Mouse (Mus musculus) G1E (cell line): ENCODE results near the gene Faf1. TPM values are rescaled to one million over a fixed set of nuclear protein-coding genes. Genes with fewer than 3 reads are reported as not detected.

Experiments
- ATAC-seq: 2 replicates; pipeline ENCODE4 v1.8.0; 2016; ENCODE audit warnings: mild to moderate bottlenecking; ENCODE audit not compliant: insufficient number of reproducible peaks, poor library complexity, low FRiP score, severe bottlenecking; ENCODE audit errors: extremely low read depth
- DNase-seq: peaks from one replicate; pipeline ENCODE4 v3.0.0; 2012; ENCODE audit warnings: low spot score
- H3K27me3 ChIP-seq: 2 replicates; pipeline ENCODE4 v1.6.1; 2012; ENCODE audit warnings: mild to moderate bottlenecking, low read length, inconsistent platforms; ENCODE audit not compliant: insufficient read depth
- H3K36me3 ChIP-seq: replicated peaks from 2 replicates; pipeline ENCODE3; 2012; ENCODE audit warnings: mild to moderate bottlenecking, inconsistent platforms
- H3K4me1 ChIP-seq: 2 replicates; pipeline ENCODE4 v1.6.1; 2012; ENCODE audit warnings: low read depth, low read length, inconsistent platforms, mixed read lengths; ENCODE audit not compliant: insufficient read depth
- H3K4me3 ChIP-seq: 2 replicates; pipeline ENCODE4 v1.5.1; 2012; ENCODE audit warnings: low read depth, mild to moderate bottlenecking, inconsistent platforms, low read length, moderate library complexity, mixed read lengths
- H3K9me3 ChIP-seq: replicated peaks from 2 replicates; pipeline ENCODE4 v1.6.1; 2012; ENCODE audit warnings: inconsistent platforms
- CTCF ChIP-seq: IDR thresholded peaks from 2 replicates; pipeline ENCODE4 v1.5.1; 2012; ENCODE audit warnings: low read depth, low read length, inconsistent platforms, mixed read lengths
- GATA1 ChIP-seq: IDR thresholded peaks from 2 replicates; pipeline ENCODE4 v1.6.1; 2012; ENCODE audit warnings: borderline replicate concordance, low read length, inconsistent platforms, mixed read lengths
- GATA2 ChIP-seq: IDR thresholded peaks from 2 replicates; pipeline ENCODE4 v1.6.1; 2012; ENCODE audit warnings: low read depth, low read length, inconsistent platforms, borderline replicate concordance
- POLR2AphosphoS5 ChIP-seq: IDR thresholded peaks from 2 replicates; pipeline ENCODE4 v1.6.1; 2012; ENCODE audit warnings: low read depth, low read length, inconsistent platforms; ENCODE audit not compliant: insufficient replicate concordance
- TAL1 ChIP-seq: conservative IDR thresholded peaks from 2 replicates; pipeline ENCODE4 v1.6.1; 2012; ENCODE audit warnings: low read depth, low read length, inconsistent platforms, mixed read lengths
- polyA plus RNA-seq: library from polyadenylated mRNA; stranded (reverse); fragments of >175 nt; gene quantifications from 2 replicates; pipeline ENCODE4 v1.2.3, GENCODE M21; 2012
- total RNA-seq, 2 experiments: library from RNA; stranded (forward) in 1 of 2; stranded (reverse) in 1 of 2; fragments of 200-1000 nt in 1 of 2; fragments of >200 nt in 1 of 2; fragmentation: Nextera tagmentation in 1 of 2; gene quantifications; 2 replicates each; pipeline ENCODE4 v1.2.3; 2014 to 2017

Gene Faf1
- total and polyA plus RNA-seq, 3 experiments, result 7.1 to 71.9 (median 65.0) TPM

DNA sequence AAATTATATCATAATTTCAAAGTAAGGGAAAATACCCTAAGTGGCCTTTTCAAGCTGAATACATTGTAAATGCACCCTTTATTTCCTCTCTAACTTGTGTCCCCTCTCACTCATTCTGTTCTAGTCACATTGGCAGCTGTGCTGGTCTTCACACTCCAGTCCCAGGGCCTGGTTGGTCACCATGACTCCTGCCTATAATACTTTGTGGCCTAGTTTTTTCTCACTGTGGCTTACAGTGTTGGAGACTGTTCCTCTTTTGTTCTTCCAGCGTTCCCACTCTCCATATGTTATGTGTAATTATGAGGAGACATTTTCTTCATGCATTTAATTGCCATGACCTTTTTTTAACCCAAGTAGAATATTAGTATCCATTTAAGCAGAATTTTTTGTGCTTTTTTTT lies 254.5 kb downstream of the Faf1 start:
- ATAC-seq (no peak), DNase-seq (no peak)
- H3K36me3 ChIP-seq, result peaks cover 26% of the 10 kb centered on the region
- no peaks in the 10 kb centered on the region for H3K4me1 ChIP-seq
- TF ChIP-seq GATA2 (no peak), TAL1 (no peak), POLR2AphosphoS5 (no peak), GATA1 (no peak), CTCF (no peak)
- no peaks in the 10 kb centered on the region for H3K27me3 ChIP-seq
- no peaks in the 10 kb centered on the region for H3K9me3 ChIP-seq
- no peak overlapping the region for H3K4me3 ChIP-seq

DNA sequence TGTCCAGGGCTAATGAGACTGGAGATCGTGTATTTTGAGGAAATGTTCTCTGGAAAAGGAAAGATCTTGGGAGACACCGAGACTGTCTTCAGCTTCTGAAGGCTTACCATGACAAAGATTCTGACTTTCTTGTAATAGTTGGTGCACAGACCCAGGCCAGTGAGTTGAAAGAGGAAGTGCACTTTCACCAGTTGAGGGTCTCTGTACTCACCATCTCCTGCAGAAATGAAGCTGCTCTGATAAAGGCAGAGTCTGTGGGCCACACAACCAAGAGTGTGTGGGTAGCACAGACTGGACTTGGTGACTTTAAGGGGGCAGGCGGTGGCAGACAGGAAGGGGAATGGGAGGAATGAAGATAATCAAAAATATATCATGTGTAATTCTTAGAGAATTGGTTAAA lies 260.2 kb downstream of the Faf1 start:
- DNase-seq (no peak), ATAC-seq (no peak)
- TF ChIP-seq TAL1 (no peak), GATA1 (no peak)
- H3K9me3 ChIP-seq, result no peaks in the 10 kb centered on the region
- no peaks in the 10 kb centered on the region; the same call in 1 of the 2 replicates for H3K4me1 ChIP-seq
- no peaks in the 10 kb centered on the region for H3K27me3 ChIP-seq
- no peak overlapping the region for H3K4me3 ChIP-seq
- H3K36me3 ChIP-seq, result peaks cover 45% of the 10 kb centered on the region

DNA sequence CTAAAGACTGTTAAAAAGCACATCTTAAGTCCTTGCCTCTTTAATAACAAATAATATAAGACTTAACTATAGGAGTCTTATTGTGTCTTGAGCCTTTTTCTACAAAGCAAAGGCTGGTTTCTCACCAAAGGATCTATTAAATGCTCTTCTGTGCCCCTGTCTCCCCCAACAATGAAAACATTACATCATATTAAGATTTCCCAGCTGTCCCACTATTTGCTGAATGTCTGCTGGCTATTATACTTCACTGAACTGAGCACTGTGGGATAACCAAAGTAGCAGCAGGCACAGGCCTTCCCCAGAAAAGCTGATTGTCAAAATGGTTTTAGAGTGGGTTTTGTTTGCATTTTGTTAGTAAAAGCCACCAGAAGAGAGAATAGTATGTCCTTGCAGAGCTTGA lies 262.9 kb downstream of the Faf1 start:
- no peak for ATAC-seq
- TF ChIP-seq GATA2 (no peak), CTCF (no peak), GATA1 (no peak), TAL1 (no peak), POLR2AphosphoS5 (no peak)

DNA sequence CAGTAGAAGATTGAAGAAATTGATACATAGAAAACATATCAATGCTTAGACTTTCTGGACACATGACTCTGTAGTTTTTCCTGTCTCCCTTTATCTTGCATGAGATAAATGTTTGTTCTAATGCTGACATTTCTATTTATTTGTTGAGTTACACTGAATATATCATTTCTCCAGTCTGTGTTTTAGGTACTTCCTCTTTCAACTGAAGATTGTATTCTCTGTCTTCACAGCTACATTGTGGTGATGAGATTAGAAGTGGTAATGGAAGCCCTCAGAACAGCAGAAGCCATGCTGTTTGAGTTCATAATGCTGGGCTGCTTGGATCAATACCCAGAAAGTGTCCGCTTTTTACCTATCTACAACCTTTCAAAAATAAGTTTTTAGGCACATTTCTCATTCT lies 269.2 kb downstream of the Faf1 start:
- H3K9me3 ChIP-seq, result no peaks in the 10 kb centered on the region
- ATAC-seq, result no peak
- DNase-seq, result no peak
- H3K36me3 ChIP-seq, result peaks cover 41% of the 10 kb centered on the region
- TF ChIP-seq GATA1 (no peak), CTCF (no peak), POLR2AphosphoS5 (no peak), GATA2 (no peak), TAL1 (no peak)
- H3K27me3 ChIP-seq, result no peaks in the 10 kb centered on the region
- H3K4me1 ChIP-seq, result peaks cover 4% of the 10 kb centered on the region
- no peak overlapping the region for H3K4me3 ChIP-seq

More for the DNA sequence above, 262.9 kb downstream of the Faf1 start:
- H3K4me1 ChIP-seq, result no peaks in the 10 kb centered on the region; the same call in 1 of the 2 replicates
- peaks cover 46% of the 10 kb centered on the region for H3K36me3 ChIP-seq
- no peak for DNase-seq
- no peak overlapping the region for H3K4me3 ChIP-seq
- no peaks in the 10 kb centered on the region for H3K9me3 ChIP-seq
- no peaks in the 10 kb centered on the region for H3K27me3 ChIP-seq

DNA sequence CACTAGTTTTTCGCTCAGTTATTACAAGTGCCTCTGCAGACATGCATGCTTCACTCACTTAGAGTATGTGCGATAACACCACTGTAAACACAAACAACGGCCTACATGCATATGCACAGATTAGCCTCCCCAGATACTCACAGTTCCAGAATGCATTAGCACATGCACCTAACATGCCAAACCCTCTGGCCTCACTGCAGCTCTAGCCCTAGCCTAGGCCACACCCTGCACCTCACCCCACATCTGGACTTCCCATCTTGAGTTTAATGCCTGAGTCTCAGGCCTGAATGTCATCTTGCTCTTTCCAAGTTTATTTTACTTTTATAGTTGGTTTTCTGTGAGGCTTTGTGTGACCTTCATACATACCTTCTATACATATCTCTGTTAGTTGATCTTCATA lies 272.9 kb downstream of the Faf1 start:
- DNase-seq (no peak), ATAC-seq (0 out of 2 replicates have a peak, but pooled peaks have one; percentile 49)
- no peaks in the 10 kb centered on the region for H3K27me3 ChIP-seq
- H3K9me3 ChIP-seq, result no peaks in the 10 kb centered on the region
- H3K4me3 ChIP-seq, result no peak overlapping the region
- peaks cover 47% of the 10 kb centered on the region for H3K36me3 ChIP-seq
- TF ChIP-seq CTCF, result no peak
- TF ChIP-seq GATA2, result no peak
- TF ChIP-seq GATA1, result no peak
- TF ChIP-seq POLR2AphosphoS5, result no peak
- no peak for TF ChIP-seq TAL1
- H3K4me1 ChIP-seq, result peaks cover 4% of the 10 kb centered on the region

DNA sequence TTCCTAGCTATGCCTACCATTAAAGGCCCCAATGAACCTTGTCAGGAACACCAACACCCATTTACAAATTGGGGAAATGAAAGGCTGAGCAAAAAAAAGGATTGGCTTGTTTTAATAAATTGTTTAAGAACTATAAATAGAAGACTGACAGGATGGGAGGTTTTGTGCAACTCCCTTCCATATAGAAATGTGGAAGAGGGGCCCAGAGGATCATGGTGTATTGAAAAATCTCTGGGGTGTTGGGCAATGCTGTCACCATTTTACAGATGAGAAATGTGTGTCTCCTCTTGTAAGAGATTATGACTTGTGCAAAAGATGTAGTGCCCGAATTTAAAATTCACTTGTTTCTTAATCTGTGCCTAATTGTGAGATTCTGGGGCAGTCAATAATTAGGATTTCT lies 277.1 kb downstream of the Faf1 start:
- TF ChIP-seq TAL1 (no peak), POLR2AphosphoS5 (no peak), CTCF (no peak), GATA2 (no peak), GATA1 (no peak)
- H3K36me3 ChIP-seq, result peaks cover 40% of the 10 kb centered on the region
- DNase-seq (no peak), ATAC-seq (no peak)
- no peaks in the 10 kb centered on the region for H3K27me3 ChIP-seq
- H3K4me1 ChIP-seq, result peaks cover 4% of the 10 kb centered on the region
- H3K4me3 ChIP-seq, result no peak overlapping the region
- no peaks in the 10 kb centered on the region for H3K9me3 ChIP-seq

DNA sequence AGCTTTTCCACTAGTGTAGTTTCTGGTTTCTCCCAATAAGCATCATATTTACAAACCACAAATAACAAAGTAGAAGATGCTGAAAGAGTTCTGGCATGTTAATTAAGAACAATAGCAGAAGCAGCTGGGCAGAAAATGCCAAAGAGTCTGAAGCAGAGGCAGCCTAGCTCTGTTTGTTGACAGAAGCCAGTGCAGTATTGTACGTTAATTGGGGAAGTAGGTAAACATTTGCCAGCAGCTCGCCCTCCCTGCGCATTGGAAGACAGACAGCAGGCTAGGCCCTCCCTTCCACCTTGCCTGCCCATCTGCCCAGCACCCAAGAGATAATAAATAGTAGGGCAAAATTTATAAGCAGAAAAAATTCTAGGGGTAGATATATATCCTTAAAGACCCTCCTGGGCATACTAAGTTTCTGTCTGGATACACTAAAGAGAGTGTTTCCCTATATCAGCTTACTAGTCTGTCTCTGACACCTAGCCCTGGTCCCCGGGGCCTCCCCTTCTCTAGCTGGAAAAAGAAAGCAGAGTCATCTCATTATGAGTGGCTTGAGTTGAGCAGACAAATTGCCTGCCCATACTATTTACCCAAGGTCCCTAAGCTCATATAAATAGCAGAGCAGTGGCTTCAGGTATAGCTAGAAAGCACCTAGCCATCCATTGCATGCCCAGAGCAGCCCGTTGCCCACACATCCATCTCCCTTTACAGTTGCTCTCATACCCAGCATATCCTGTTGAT lies 284.0 kb downstream of the Faf1 start:
- no peak overlapping the region for H3K4me3 ChIP-seq
- H3K27me3 ChIP-seq, result no peaks in the 10 kb centered on the region
- peaks cover 66% of the 10 kb centered on the region for H3K36me3 ChIP-seq
- DNase-seq (no peak), ATAC-seq (no peak)
- H3K4me1 ChIP-seq, result no peaks in the 10 kb centered on the region
- no peaks in the 10 kb centered on the region for H3K9me3 ChIP-seq
- no peak for TF ChIP-seq POLR2AphosphoS5
- no peak for TF ChIP-seq CTCF
- no peak for TF ChIP-seq TAL1
- no peak for TF ChIP-seq GATA1
- TF ChIP-seq GATA2, result no peak
